Mouse (Mus musculus): ENCODE results near the gene Hif3a. TPM values are rescaled to one million over a fixed set of nuclear protein-coding genes. Genes with fewer than 3 reads are reported as not detected.

The Hif3a gene
- polyA plus RNA-seq, 1 experiment from 2014 or later, result 8.6 TPM

GRCm38 (mm10) chr7:17010010-17010347 is 52.2 kb downstream of the Hif3a start:
- 98% methylated on average over 5 of the region's 5 CpGs for WGBS
- Histone ChIP-seq H3K27me3 (ENCODE audit: control insufficient read depth, insufficient read depth, low read length) (no peaks in the 10 kb centered on the region), H3K27ac (ENCODE audit: low read depth, low read length) (no peak overlapping the region), H3K4me2 (ENCODE audit: low read depth, low read length, severe bottlenecking) (no peak overlapping the region), H3K9ac (ENCODE audit: low read length) (no peak overlapping the region), H3K4me1 (replicated peaks; ENCODE audit: control insufficient read depth, insufficient read depth, low read length) (no peaks in the 10 kb centered on the region), H3K9me3 (ENCODE audit: control insufficient read depth, low read length) (no peaks in the 10 kb centered on the region), H3K36me3 (ENCODE audit: control insufficient read depth, insufficient read depth, low read length) (peaks cover 33% of the 10 kb centered on the region), H3K4me3 (ENCODE audit: low read depth, low read length) (no peak overlapping the region)
- ATAC-seq (replicated peaks; ENCODE audit: low FRiP score) (no peak), DNase-seq (ENCODE audit: low spot score) (no peak)

- Histone ChIP-seq H3K4me1 (replicated peaks; ENCODE audit: control insufficient read depth, insufficient read depth, low read length) (no peaks in the 10 kb centered on the region), H3K4me3 (ENCODE audit: low read depth, low read length) (no peak overlapping the region), H3K27ac (ENCODE audit: low read depth, low read length) (no peak overlapping the region), H3K36me3 (ENCODE audit: control insufficient read depth, insufficient read depth, low read length) (peaks cover 29% of the 10 kb centered on the region), H3K9ac (ENCODE audit: low read length) (no peak overlapping the region), H3K27me3 (ENCODE audit: control insufficient read depth, insufficient read depth, low read length) (no peaks in the 10 kb centered on the region), H3K4me2 (ENCODE audit: low read depth, low read length, severe bottlenecking) (no peak overlapping the region), H3K9me3 (ENCODE audit: control insufficient read depth, low read length) (no peaks in the 10 kb centered on the region)
- WGBS, result 94% methylated on average over 16 of the region's 16 CpGs
- no peak for DNase-seq (ENCODE audit: low spot score)
- no peak for ATAC-seq (replicated peaks; ENCODE audit: low FRiP score)
Measured at GRCm38 (mm10) chr7:17009326-17010009, 52.8 kb downstream of the Hif3a start.

GRCm38 (mm10) chr7:17007300-17007699 is 54.9 kb downstream of the Hif3a start:
- ATAC-seq (replicated peaks; ENCODE audit: low FRiP score), result no peak
- no peak for DNase-seq (ENCODE audit: low spot score)
- Histone ChIP-seq H3K9me3 (ENCODE audit: control insufficient read depth, low read length) (no peaks in the 10 kb centered on the region), H3K4me3 (ENCODE audit: low read depth, low read length) (no peak overlapping the region), H3K4me2 (ENCODE audit: low read depth, low read length, severe bottlenecking) (no peak overlapping the region), H3K27me3 (ENCODE audit: control insufficient read depth, insufficient read depth, low read length) (no peaks in the 10 kb centered on the region), H3K27ac (ENCODE audit: low read depth, low read length) (no peak overlapping the region), H3K36me3 (ENCODE audit: control insufficient read depth, insufficient read depth, low read length) (peaks cover 22% of the 10 kb centered on the region), H3K9ac (ENCODE audit: low read length) (no peak overlapping the region), H3K4me1 (replicated peaks; ENCODE audit: control insufficient read depth, insufficient read depth, low read length) (no peaks in the 10 kb centered on the region)
- WGBS, result 90% methylated on average over 4 of the region's 4 CpGs

GRCm38 (mm10) chr7:17004716-17005115 is 57.5 kb downstream of the Hif3a start:
- Histone ChIP-seq H3K9me3 (ENCODE audit: control insufficient read depth, low read length) (no peaks in the 10 kb centered on the region), H3K4me3 (ENCODE audit: low read depth, low read length) (no peak overlapping the region), H3K27ac (ENCODE audit: low read depth, low read length) (no peak overlapping the region), H3K4me2 (ENCODE audit: low read depth, low read length, severe bottlenecking) (no peak overlapping the region), H3K36me3 (ENCODE audit: control insufficient read depth, insufficient read depth, low read length) (peaks cover 20% of the 10 kb centered on the region), H3K9ac (ENCODE audit: low read length) (no peak overlapping the region), H3K4me1 (replicated peaks; ENCODE audit: control insufficient read depth, insufficient read depth, low read length) (no peaks in the 10 kb centered on the region), H3K27me3 (ENCODE audit: control insufficient read depth, insufficient read depth, low read length) (no peaks in the 10 kb centered on the region)
- ATAC-seq (replicated peaks; ENCODE audit: low FRiP score) (no peak), DNase-seq (ENCODE audit: low spot score) (no peak)
- 85% methylated on average over 7 of the region's 7 CpGs for WGBS

GRCm38 (mm10) chr7:17003230-17003960 is 58.8 kb downstream of the Hif3a start:
- H3K36me3 ChIP-seq (ENCODE audit: control insufficient read depth, insufficient read depth, low read length), result peaks cover 20% of the 10 kb centered on the region
- H3K27ac ChIP-seq (ENCODE audit: low read depth, low read length), result no peak overlapping the region

GRCm38 (mm10) chr7:17002375-17003195 is 59.6 kb downstream of the Hif3a start:
- WGBS, result 10% methylated on average over 7 of the region's 7 CpGs
- H3K4me2 ChIP-seq (ENCODE audit: low read depth, low read length, severe bottlenecking), result no peak overlapping the region
- H3K27ac ChIP-seq (ENCODE audit: low read depth, low read length), result no peak overlapping the region
- H3K4me3 ChIP-seq (ENCODE audit: low read depth, low read length), result no peak overlapping the region
- peaks cover 20% of the 10 kb centered on the region for H3K36me3 ChIP-seq (ENCODE audit: control insufficient read depth, insufficient read depth, low read length)
- no peaks in the 10 kb centered on the region for H3K4me1 ChIP-seq (replicated peaks; ENCODE audit: control insufficient read depth, insufficient read depth, low read length)
- peak; percentile 91 for DNase-seq (ENCODE audit: low spot score)
- peak; percentile 77 for ATAC-seq (replicated peaks; ENCODE audit: low FRiP score)
- no peaks in the 10 kb centered on the region for H3K27me3 ChIP-seq (ENCODE audit: control insufficient read depth, insufficient read depth, low read length)
- no peaks in the 10 kb centered on the region for H3K9me3 ChIP-seq (ENCODE audit: control insufficient read depth, low read length)
- no peak overlapping the region for H3K9ac ChIP-seq (ENCODE audit: low read length)

More at GRCm38 (mm10) chr7:17003230-17003960, 58.8 kb downstream of the Hif3a start:
- Histone ChIP-seq H3K4me1 (replicated peaks; ENCODE audit: control insufficient read depth, insufficient read depth, low read length) (no peaks in the 10 kb centered on the region), H3K9ac (ENCODE audit: low read length) (no peak overlapping the region), H3K9me3 (ENCODE audit: control insufficient read depth, low read length) (no peaks in the 10 kb centered on the region), H3K4me3 (ENCODE audit: low read depth, low read length) (no peak overlapping the region), H3K27me3 (ENCODE audit: control insufficient read depth, insufficient read depth, low read length) (no peaks in the 10 kb centered on the region), H3K4me2 (ENCODE audit: low read depth, low read length, severe bottlenecking) (no peak overlapping the region)
- WGBS, result 85% methylated on average over 7 of the region's 7 CpGs
- no peak for DNase-seq (ENCODE audit: low spot score)
- 0 out of 2 replicates have a peak, but pooled peaks have one; percentile 14 for ATAC-seq (replicated peaks; ENCODE audit: low FRiP score)

- peaks cover 6% of the 10 kb centered on the region for H3K4me1 ChIP-seq (replicated peaks; ENCODE audit: control insufficient read depth, insufficient read depth, low read length)
- H3K4me2 ChIP-seq (ENCODE audit: low read depth, low read length, severe bottlenecking), result no peak overlapping the region
- no peak overlapping the region for H3K9ac ChIP-seq (ENCODE audit: low read length)
- 23% methylated on average over 4 of the region's 4 CpGs for WGBS
- ATAC-seq (replicated peaks; ENCODE audit: low FRiP score), result 0 out of 2 replicates have a peak, but pooled peaks have one; percentile 9
- peak; percentile 93 for DNase-seq (ENCODE audit: low spot score)
- H3K27me3 ChIP-seq (ENCODE audit: control insufficient read depth, insufficient read depth, low read length), result no peaks in the 10 kb centered on the region
- no peak overlapping the region for H3K27ac ChIP-seq (ENCODE audit: low read depth, low read length)
- no peaks in the 10 kb centered on the region for H3K9me3 ChIP-seq (ENCODE audit: control insufficient read depth, low read length)
- no peak overlapping the region for H3K4me3 ChIP-seq (ENCODE audit: low read depth, low read length)
- H3K36me3 ChIP-seq (ENCODE audit: control insufficient read depth, insufficient read depth, low read length), result peaks cover 7% of the 10 kb centered on the region; the same call in 1 of the 2 replicates
Measured at GRCm38 (mm10) chr7:16999650-17000049, 62.6 kb downstream of the Hif3a start.

GRCm38 (mm10) chr7:16999233-16999632 is 63.0 kb downstream of the Hif3a start:
- H3K9ac ChIP-seq (ENCODE audit: low read length), result no peak overlapping the region
- no peak overlapping the region for H3K27ac ChIP-seq (ENCODE audit: low read depth, low read length)
- WGBS, result 64% methylated on average over 4 of the region's 4 CpGs
- ATAC-seq (replicated peaks; ENCODE audit: low FRiP score), result no peak
- no peak for DNase-seq (ENCODE audit: low spot score)
- no peaks in the 10 kb centered on the region for H3K27me3 ChIP-seq (ENCODE audit: control insufficient read depth, insufficient read depth, low read length)
- peaks cover 6% of the 10 kb centered on the region for H3K4me1 ChIP-seq (replicated peaks; ENCODE audit: control insufficient read depth, insufficient read depth, low read length)
- H3K4me3 ChIP-seq (ENCODE audit: low read depth, low read length), result no peak overlapping the region
- no peak overlapping the region for H3K4me2 ChIP-seq (ENCODE audit: low read depth, low read length, severe bottlenecking)
- peaks cover 5% of the 10 kb centered on the region; the same call in 1 of the 2 replicates for H3K36me3 ChIP-seq (ENCODE audit: control insufficient read depth, insufficient read depth, low read length)
- H3K9me3 ChIP-seq (ENCODE audit: control insufficient read depth, low read length), result no peaks in the 10 kb centered on the region

All from forebrain, embryonic 11.5 days (tissue).